Mouse (Mus musculus) embryonic facial prominence, embryonic 14.5 days (tissue): ENCODE measurements around the gene Mia2. TPM values are rescaled to one million over a fixed set of nuclear protein-coding genes. Genes with fewer than 3 reads are reported as not detected.
"Not testable (repeated sequence)": the region's sequence is repeated elsewhere in the genome, so short reads cannot be mapped to it uniquely, and the experiment has no call there.

Source experiments
- ATAC-seq: fragments of 200-750 bp; cut with Nextera tagmentation; 2 replicates; pipeline ENCODE4 v1.8.0; 2017; ENCODE audit warnings: low read depth, moderate number of reproducible peaks, moderate TSS enrichment
- DNase-seq: peaks from one replicate; pipeline ENCODE4 v3.0.0-alpha.2; 2015; ENCODE audit warnings: low spot score
- H3K27ac ChIP-seq: fragments of 300-500 bp; sonication (generic); replicated peaks from 2 replicates; pipeline ENCODE4 v1.5.1; 2014; ENCODE audit warnings: low read depth, mild to moderate bottlenecking, low read length, moderate library complexity
- H3K27me3 ChIP-seq: fragments of 300-500 bp; sonication (generic); replicated peaks from 2 replicates; pipeline ENCODE4 v1.6.1; 2014; ENCODE audit warnings: low read length; ENCODE audit not compliant: control insufficient read depth, insufficient read depth
- H3K36me3 ChIP-seq: fragments of 300-500 bp; sonication (generic); 2 replicates; pipeline ENCODE4 v1.6.1; 2014; ENCODE audit warnings: low read length, mixed read lengths; ENCODE audit not compliant: control insufficient read depth, insufficient read depth
- H3K4me1 ChIP-seq: fragments of 300-500 bp; sonication (generic); 2 replicates; pipeline ENCODE4 v1.6.1; 2014; ENCODE audit warnings: antibody characterized with exemption, low read length; ENCODE audit not compliant: control insufficient read depth, insufficient read depth
- H3K4me2 ChIP-seq: fragments of 300-500 bp; sonication (generic); 2 replicates; pipeline ENCODE4 v1.6.1; 2014; ENCODE audit warnings: low read depth, mild to moderate bottlenecking, low read length, moderate library complexity, mixed read lengths
- H3K4me3 ChIP-seq: fragments of 300-500 bp; sonication (generic); 2 replicates; pipeline ENCODE4 v1.5.1; 2014; ENCODE audit warnings: low read depth, mild to moderate bottlenecking, low read length
- H3K9ac ChIP-seq: fragments of 300-500 bp; sonication (generic); 2 replicates; pipeline ENCODE4 v1.6.1; 2014; ENCODE audit warnings: low read depth, mild to moderate bottlenecking, low read length, moderate library complexity, mixed read lengths
- H3K9me3 ChIP-seq: fragments of 300-500 bp; sonication (generic); 2 replicates; pipeline ENCODE4 v1.6.1; 2016; ENCODE audit warnings: low read length; ENCODE audit not compliant: control insufficient read depth
- WGBS: fragments of 180-500 bp; shearing (Covaris S2); extraction: QIAGEN DNeasy Blood & Tissue Kit; methylation state at CpG from one replicate; pipeline ENCODE4 v1.1.7; 2014; 5-methylcytosine and 5-hydroxymethylcytosine counted together
- microRNA-seq: library from miRNA; unstranded; fragments of <30 nt; microRNA quantifications from one replicate; pipeline ENCODE4, GENCODE M21; 2016; ENCODE audit warnings: borderline number of aligned reads
- polyA plus RNA-seq: library from polyadenylated mRNA; unstranded; fragments of >200 nt; fragmentation: Nextera tagmentation; extraction: Ambion mirVana; gene quantifications from 2 replicates; pipeline ENCODE4 v1.2.1, GENCODE M21; 2014

Gene Mia2
- polyA plus RNA-seq, 1 experiment from 2014 or later: 58.2 TPM

- not testable (repeated sequence) for H3K9ac ChIP-seq, H3K27me3 ChIP-seq, H3K4me2 ChIP-seq, H3K4me1 ChIP-seq, H3K36me3 ChIP-seq, ATAC-seq, DNase-seq, H3K9me3 ChIP-seq, H3K27ac ChIP-seq, H3K4me3 ChIP-seq
- WGBS: 87% methylated on average over 7 of the region's 8 CpGs
These were observed 145.4 kb downstream of the Mia2 start for GRCm38 (mm10) chr12:59241031-59241430.

Small RNAs within 50 kb of the gene (microRNA-seq; reads per million reads assigned to microRNA genes)
- gene Gm27284: not detected

Other genes starting within 250 kb of the Mia2 start
- gene Sec23a, start 83.8 kb upstream of the Mia2 start, polyA plus RNA-seq: 115 and 121 TPM in 2 replicates
- 13.3 and 16.3 TPM in 2 replicates for gene Gemin2, start 82.4 kb upstream of the Mia2 start, polyA plus RNA-seq
- 55.2 and 60.0 TPM in 2 replicates for gene Trappc6b, start 34.3 kb upstream of the Mia2 start, polyA plus RNA-seq
- gene Pnn, start 28.9 kb upstream of the Mia2 start, polyA plus RNA-seq: 73.4 and 73.5 TPM in 2 replicates
- 8.6 and 14.8 TPM in 2 replicates for gene Fbxo33, start 123.9 kb downstream of the Mia2 start, polyA plus RNA-seq